Mouse (Mus musculus) 3T3-L1 (cell line): ENCODE data around the gene Cd248.
A peak's percentile ranks its signal among the peaks of the same experiment; 100 is the strongest.
"Not testable (repeated sequence)": the region's sequence is repeated elsewhere in the genome, so short reads cannot be mapped to it uniquely, and the experiment has no call there.

ENCODE experiments used
- DNase-seq: peaks from one replicate; pipeline ENCODE4 v3.0.0-alpha.2; 2015; ENCODE audit warnings: low read depth, low spot score

The Cd248 gene

DNA sequence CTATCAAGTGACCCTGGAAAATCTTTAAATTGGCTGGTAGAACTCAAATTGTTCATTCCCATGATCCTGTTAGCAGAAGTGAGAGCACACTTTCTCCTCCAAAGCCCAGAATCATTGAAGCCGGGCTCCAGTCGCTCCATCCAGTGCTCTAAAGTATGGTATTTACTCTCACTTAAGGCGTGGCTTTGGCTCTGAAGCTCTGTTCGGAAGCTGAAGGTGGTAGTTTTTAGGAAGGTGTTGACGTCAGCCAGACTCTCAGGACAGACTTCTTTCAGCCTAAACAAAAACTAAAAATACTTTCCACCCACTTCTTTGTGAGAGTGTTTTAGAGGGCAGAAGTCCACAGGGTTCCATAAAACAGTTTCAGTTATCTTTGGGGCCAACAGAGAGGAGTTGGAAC lies 5.6 kb downstream of the Cd248 start:
- no peak for DNase-seq

DNA sequence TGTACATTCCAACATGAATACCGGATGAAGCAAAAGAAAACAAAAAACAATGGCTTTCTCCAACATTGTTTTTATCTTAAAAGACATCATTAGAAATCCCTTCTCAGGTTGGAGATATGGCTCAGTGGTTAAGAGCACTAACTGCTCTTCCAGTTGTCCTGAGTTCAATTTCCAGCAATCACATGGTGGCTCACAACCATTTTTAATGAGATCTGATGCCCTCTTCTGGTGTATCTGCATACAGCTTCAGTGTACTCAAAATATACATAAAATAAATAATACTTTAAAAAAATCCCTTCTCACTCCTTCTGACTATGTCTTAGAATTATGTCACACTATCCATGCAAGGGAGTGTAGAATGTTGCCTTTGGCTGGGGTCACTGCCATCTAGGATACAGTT lies 11.4 kb downstream of the Cd248 start:
- DNase-seq = peak; percentile 68

DNA sequence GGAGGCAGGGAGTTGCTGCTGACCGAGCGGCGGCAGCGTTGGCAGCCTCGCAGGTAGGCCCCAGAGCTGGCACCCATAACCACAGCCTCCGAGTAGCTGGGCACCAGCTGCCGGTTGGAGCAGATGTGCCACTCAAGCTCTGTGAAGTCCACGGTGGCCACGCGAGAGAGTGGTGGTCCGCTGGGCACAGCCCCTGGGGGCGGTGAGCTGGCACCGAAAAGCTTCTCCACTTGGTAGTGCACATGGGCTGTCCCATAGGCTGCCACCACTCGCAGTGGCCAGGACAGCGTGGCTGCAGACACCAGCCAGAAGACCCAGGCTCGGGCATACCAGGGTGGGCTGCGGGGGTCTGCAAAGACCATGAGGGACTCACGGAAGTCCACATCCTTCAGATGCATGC lies 14.1 kb downstream of the Cd248 start:
- DNase-seq = no peak

- no peak for DNase-seq
Observed at GRCm38 (mm10) chr19:5082596-5082995, 14.7 kb downstream of the Cd248 start.

- no peak for DNase-seq
Observed at GRCm38 (mm10) chr19:5083961-5084833, 16.3 kb downstream of the Cd248 start.

GRCm38 (mm10) chr19:5084834-5085144 lies 16.9 kb downstream of the Cd248 start:
- DNase-seq = no peak

DNA sequence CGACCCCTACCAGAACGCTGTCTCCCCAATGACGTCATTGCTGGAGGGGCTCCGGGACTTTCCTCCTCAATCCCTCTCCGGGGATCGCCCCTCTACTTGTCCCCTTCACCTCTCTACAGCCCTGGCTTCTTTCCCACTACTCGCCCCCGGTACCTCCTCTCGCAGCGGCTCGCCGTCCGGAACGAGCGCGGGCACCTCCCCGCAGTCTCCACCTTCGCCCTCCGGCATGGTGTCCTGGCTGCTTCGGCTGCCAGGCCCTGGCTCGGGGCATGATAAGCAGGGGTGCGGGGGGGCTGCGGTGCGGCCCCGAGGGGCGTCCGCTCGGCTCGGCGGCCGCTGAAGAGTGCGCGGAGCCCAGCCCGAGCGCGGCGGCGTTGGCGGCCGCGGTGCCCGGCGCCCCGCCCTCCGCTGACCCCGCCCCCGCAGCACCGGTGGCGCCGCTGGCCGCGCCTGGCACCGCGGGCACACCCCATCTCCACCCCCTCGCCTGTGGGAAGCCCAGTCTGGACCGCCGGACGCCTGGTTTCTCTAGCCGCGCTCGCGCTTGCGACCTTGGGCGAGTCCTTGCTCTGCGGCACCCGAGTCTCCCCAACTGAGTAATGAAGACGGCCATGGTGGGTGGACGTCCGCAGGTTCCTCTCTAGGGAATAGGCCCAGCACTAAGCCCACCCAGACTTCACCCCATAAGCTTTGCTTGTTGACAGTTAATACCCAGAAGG lies 17.4 kb downstream of the Cd248 start, which contains the start of gene Tmem151a:
Tmem151a (minus strand) TSS at position 387 of the 719 bp plus-strand sequence.
- no peak for DNase-seq

DNA sequence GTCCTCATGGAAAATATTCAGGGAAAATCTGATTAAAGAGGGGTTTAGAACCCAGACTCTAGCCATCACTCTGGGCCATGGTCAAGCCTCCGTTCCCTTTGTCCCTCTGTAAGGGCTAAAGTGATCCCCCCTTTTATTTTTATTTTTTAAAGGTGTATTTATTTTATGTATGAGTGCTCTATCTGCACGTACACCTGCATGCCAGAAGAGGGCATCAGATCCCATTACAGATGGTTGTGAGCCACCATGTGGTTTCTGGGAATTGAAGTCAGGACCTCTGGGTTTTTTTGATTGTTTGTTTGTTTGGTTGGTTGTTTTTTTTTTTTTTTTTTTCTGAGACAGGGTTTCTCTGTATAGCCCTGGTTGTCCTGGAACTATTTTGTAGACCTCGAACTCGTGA lies 18.7 kb downstream of the Cd248 start:
- DNase-seq = not testable (repeated sequence)

DNA sequence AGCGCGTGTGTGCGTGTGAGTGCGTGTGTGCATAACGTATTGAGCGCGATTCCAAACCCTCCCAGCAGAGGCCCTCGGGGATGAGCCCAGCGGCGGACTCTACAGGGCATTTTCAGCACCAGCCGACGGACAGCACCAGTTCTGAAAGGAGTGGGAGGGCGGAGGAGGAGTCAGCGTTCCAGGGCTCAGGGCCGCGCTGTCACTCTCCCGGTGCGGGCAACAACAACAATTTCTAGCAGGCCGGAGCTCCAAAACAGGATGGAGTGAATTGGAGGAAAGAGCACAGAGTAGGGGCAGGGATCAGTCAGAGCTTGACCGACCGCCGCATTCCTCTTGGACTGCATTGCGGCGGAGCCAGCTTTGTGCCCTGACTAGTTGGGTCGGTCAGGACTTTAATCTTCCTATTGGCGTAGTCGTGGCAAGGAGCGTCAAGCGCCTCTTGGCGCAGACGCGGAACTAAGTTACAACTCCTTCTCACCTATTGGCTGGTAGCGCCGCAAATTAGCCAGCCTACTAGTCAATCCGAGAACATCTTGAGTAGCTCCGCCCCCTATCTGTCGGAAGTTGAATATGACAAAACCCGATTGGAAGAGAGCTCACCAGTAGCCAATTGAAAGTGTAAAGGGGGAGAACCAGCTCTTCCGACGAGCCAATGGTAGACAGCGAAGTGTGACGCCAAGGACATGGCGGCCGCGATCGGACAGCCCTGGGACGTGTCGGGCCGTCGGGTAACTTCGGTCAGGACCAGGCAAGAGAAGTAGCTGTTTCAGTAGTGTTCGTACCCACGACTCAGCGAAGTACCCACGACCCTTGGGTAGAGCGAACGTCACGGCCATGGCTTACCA lies 20.2 kb downstream of the Cd248 start, which contains the start of gene Yif1a:
Yif1a (plus strand) TSS at position 655 of the 845 bp plus-strand sequence.
- peak; percentile 100 for DNase-seq

DNA sequence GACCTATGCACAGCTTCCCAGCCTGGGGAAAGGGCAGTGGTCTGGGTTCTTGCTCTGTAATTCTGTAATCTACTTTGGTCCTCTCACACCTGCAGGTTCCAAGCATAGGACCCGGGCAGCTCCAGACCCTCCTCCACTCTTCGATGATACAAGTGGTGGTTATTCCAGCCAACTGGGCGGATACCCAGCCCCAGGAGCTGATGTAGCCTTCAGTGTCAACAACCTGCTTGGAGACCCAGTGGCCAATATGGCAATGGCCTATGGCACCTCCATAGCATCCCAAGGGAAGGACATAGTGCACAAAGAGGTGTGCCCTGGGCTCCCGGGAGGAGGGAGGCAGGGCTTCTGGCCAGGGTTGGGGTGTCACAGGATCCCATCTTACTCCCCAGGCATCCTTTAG lies 21.4 kb downstream of the Cd248 start:
- no peak for DNase-seq

- DNase-seq = no peak
Observed at GRCm38 (mm10) chr19:5092083-5092482, 24.2 kb downstream of the Cd248 start.

DNA sequence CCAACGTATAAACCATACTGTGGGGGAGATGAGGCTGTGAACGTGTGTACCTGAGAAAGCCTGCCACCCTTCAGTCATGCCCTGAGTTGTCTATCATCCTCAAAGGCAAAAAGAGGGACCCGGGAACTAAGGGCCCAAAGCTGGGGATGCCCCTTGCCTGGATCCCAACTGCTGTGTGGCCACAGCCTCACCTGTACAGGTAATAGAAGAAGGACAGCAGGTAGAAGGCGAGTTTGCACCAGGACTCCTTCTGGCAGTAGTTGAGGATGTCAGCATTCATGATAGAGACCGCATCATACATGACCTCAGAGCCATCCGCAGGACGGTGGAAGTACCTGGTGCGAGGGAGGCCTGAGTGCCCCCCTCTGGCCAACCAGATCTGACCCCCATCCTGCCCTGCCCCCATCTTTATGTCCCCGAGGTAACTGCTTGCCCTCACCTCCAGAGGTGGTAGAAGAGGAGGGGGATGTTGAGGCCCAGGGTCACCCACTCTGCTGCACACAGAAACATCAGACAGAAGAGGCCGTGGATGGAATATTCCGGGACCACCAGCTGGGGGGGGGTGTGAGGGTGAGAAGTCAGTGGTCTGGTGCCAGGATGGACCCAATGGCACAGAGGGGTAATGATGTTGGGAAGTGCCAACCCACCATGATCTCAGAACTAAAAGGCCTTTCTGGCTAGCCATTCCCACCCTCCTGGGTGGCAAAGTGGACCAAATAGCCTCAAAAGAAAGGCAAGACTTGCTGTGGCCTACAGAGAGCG lies 25.8 kb downstream of the Cd248 start:
- no peak for DNase-seq

- peak; percentile 81 for DNase-seq
Observed at GRCm38 (mm10) chr19:5094243-5094632, 26.4 kb downstream of the Cd248 start.

DNA sequence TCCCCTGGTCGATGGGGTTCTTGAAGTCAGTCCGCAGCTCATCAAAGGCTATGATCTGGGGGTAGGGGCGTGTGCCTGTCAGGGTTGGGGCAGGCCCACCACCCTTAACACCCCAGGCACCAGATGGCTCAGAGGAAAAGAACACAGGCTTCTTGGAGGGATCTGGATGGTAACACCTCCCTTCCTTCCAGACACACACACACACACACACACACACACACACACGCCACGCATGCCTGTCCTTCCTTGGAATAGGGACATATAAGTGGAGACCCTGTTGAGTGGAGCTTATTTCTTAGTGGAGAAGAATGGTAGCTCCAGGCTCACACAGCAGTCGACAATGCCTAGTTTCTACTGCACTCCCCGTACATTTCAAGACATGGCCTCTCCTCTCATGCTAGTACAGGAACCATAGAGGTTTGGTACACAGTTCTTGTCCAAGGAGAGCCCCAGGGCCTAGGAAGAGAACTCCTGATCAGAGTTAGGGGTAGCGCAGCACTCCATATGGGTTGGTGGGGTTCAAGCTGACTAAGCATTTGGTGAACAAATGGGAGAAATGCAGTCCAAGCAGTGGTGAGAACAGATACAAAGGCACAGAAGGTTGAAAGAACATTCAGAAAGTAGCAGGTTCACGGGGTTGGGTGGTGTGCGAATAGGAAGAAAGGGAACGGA lies 27.0 kb downstream of the Cd248 start:
- no peak for DNase-seq

DNA sequence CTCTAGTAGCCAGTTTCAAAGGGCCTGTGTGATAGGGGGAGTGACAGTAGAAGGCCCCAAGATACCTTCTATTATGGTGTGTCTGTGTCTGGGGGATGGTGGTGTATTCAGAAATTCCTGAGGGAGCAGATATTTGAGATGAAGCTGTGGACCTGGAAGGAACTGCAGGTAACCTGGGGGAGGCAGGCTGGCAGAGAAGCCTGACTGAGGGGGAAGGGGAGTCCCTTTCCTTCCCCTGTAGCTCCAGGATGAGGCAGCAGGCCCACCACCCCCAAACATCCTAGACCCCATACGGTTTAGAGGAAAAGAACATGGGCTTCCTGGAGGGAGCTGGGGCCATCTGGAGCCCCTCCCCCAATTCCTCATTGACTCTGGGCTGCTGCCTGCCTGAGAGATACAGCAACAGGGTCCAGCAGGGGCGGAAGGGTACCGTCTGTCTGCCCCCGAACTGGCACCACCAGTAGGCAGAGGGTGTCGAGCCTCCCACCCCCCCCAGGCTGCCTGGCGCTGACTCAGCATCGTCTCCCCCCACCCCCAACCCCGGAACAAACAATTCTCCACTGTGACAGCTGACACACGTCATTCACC lies 28.1 kb downstream of the Cd248 start:
- DNase-seq = no peak

- DNase-seq = no peak
Observed at GRCm38 (mm10) chr19:5097521-5098362, 29.9 kb downstream of the Cd248 start.

- peak; percentile 54 for DNase-seq
Observed at GRCm38 (mm10) chr19:5098363-5099143, 30.7 kb downstream of the Cd248 start, which contains the start of gene Cnih2. TSS of gene Cnih2 (minus strand) at chr19:5098521.

DNA sequence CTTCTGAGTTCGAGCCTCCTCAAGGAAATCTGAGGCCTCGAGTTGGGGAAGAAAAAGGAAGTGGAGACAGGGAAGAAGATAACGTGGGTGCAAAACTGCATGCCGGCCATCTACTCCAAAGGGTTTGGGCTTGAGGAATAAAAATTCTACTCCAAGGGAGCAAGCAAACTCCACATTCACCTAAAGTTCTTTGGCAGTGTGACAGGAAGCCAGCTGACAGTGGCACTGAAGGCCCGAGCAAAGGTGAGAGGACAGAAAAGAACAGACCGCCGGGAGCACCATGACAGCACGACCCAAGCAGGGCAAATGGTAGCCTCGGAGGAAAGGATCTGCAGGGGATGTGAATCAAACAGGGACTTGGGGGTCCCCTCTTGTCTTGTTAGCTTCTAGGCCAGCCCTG lies 38.2 kb downstream of the Cd248 start:
- no peak for DNase-seq
